Mouse (Mus musculus) cerebellum, adult 2 months (tissue): ENCODE results near the gene Sparc. TPM values are rescaled to one million over a fixed set of nuclear protein-coding genes. Genes with fewer than 3 reads are reported as not detected.
A peak's percentile ranks its signal among the peaks of the same experiment; 100 is the strongest.

Experiments used
- DNase-seq, 2 experiments: peaks; one replicate each; pipeline ENCODE4 v3.0.0; 2021
- H3K27ac ChIP-seq: fragments of 200-500 bp; 2 replicates; pipeline ENCODE4 v1.5.1; 2012; ENCODE audit warnings: low read length, control low read depth, inconsistent platforms; ENCODE audit not compliant: insufficient read depth
- H3K27me3 ChIP-seq: fragments of 200-500 bp; 2 replicates; pipeline ENCODE4 v1.6.1; 2012; ENCODE audit warnings: inconsistent platforms, mild to moderate bottlenecking, low read length, moderate library complexity; ENCODE audit not compliant: control insufficient read depth, insufficient read depth
- H3K4me1 ChIP-seq: fragments of 200-500 bp; 2 replicates; pipeline ENCODE4 v1.6.1; 2011; ENCODE audit warnings: low read length; ENCODE audit not compliant: control insufficient read depth, insufficient read depth
- H3K4me3 ChIP-seq: fragments of 200-500 bp; replicated peaks from 2 replicates; pipeline ENCODE3; 2011; ENCODE audit warnings: mild to moderate bottlenecking, low read depth, low read length, control low read depth; ENCODE audit not compliant: insufficient read depth
- CTCF ChIP-seq: fragments of 200-500 bp; IDR thresholded peaks from 2 replicates; pipeline ENCODE4 v1.5.1; 2011; ENCODE audit warnings: low read depth, mild to moderate bottlenecking, control low read depth, low read length, moderate library complexity, borderline replicate concordance; ENCODE audit not compliant: insufficient read depth
- POLR2A ChIP-seq: fragments of 200-500 bp; IDR thresholded peaks from 2 replicates; pipeline ENCODE4 v1.6.1; 2011; ENCODE audit warnings: low read length, control low read depth, borderline replicate concordance; ENCODE audit not compliant: insufficient read depth
- WGBS: fragments of 180-500 bp; shearing (Covaris S2); methylation state at CpG from one replicate; pipeline ENCODE4 v1.1.7; 2018; 5-methylcytosine and 5-hydroxymethylcytosine counted together
- polyA plus RNA-seq: library from polyadenylated mRNA; depleted of rRNA; stranded (reverse); fragments of >200 nt; gene quantifications from 2 replicates; pipeline ENCODE4 v1.2.3, GENCODE M21; 2012

The Sparc gene
- polyA plus RNA-seq, 1 experiment = 1,324 TPM

GRCm38 (mm10) chr11:55436089-55436488 is 13.1 kb upstream of the Sparc start:
- TF ChIP-seq CTCF (no peak), POLR2A (no peak)
- peaks cover 7% of the 10 kb centered on the region; the same call in 1 of the 2 replicates for H3K4me1 ChIP-seq
- 95% methylated on average over 6 of the region's 6 CpGs for WGBS
- H3K27me3 ChIP-seq = no peaks in the 10 kb centered on the region
- H3K4me3 ChIP-seq = no peak overlapping the region
- no peak for DNase-seq
- H3K27ac ChIP-seq = no peak overlapping the region

- H3K27me3 ChIP-seq = no peaks in the 10 kb centered on the region
- no peak for DNase-seq
- peaks cover 4% of the 10 kb centered on the region; the same call in 1 of the 2 replicates for H3K4me1 ChIP-seq
- 44% methylated on average over 3 of the region's 3 CpGs for WGBS
- TF ChIP-seq CTCF (no peak), POLR2A (no peak)
- no peak overlapping the region for H3K4me3 ChIP-seq
- no peak overlapping the region for H3K27ac ChIP-seq
These were observed 10.0 kb upstream of the Sparc start for GRCm38 (mm10) chr11:55432981-55433380.

GRCm38 (mm10) chr11:55429973-55430372 is 7.0 kb upstream of the Sparc start:
- Histone ChIP-seq H3K27ac (no peak overlapping the region), H3K4me3 (no peak overlapping the region), H3K27me3 (no peaks in the 10 kb centered on the region), H3K4me1 (no peaks in the 10 kb centered on the region)
- no peak for DNase-seq
- TF ChIP-seq POLR2A (no peak), CTCF (no peak)
- WGBS = 99% methylated on average over 2 of the region's 2 CpGs

GRCm38 (mm10) chr11:55428186-55429012 is 5.4 kb upstream of the Sparc start:
- peak; percentile 56 to 74 for DNase-seq
- H3K4me3 ChIP-seq = no peak overlapping the region
- H3K4me1 ChIP-seq = peaks cover 5% of the 10 kb centered on the region
- H3K27me3 ChIP-seq = no peaks in the 10 kb centered on the region
- no peak overlapping the region for H3K27ac ChIP-seq
- WGBS = 38% methylated on average over 16 of the region's 16 CpGs
- TF ChIP-seq CTCF (no peak), POLR2A (no peak)

- Histone ChIP-seq H3K27ac (no peak overlapping the region), H3K27me3 (no peaks in the 10 kb centered on the region), H3K4me1 (peaks cover 14% of the 10 kb centered on the region), H3K4me3 (no peak overlapping the region)
- WGBS = 85% methylated on average over 8 of the region's 8 CpGs
- DNase-seq = no peak
- TF ChIP-seq POLR2A = no peak
- TF ChIP-seq CTCF = no peak
These were observed 1.9 kb upstream of the Sparc start for GRCm38 (mm10) chr11:55424746-55425360.

- peak; percentile 40 to 56 for DNase-seq
- peaks cover 24% of the 10 kb centered on the region for H3K4me1 ChIP-seq
- TF ChIP-seq POLR2A = no peak
- TF ChIP-seq CTCF = no peak
- H3K27me3 ChIP-seq = no peaks in the 10 kb centered on the region
- WGBS = 26% methylated on average over 4 of the region's 4 CpGs
- no peak overlapping the region for H3K27ac ChIP-seq
- H3K4me3 ChIP-seq = no peak overlapping the region
These were observed 773 bp upstream of the Sparc start for GRCm38 (mm10) chr11:55423756-55424155.

- Histone ChIP-seq H3K4me3 (peak overlapping the region; percentile 43), H3K27me3 (no peaks in the 10 kb centered on the region), H3K27ac (peak overlapping the region; percentile 84), H3K4me1 (peaks cover 27% of the 10 kb centered on the region)
- WGBS = 35% methylated on average over 9 of the region's 9 CpGs
- TF ChIP-seq POLR2A (no peak), CTCF (no peak)
- peak in 1 of 2 experiments; percentile 20 for DNase-seq
These were observed 3.2 kb downstream of the Sparc start for GRCm38 (mm10) chr11:55419678-55420307.
